In genomic region chr8:3671980-3672491, GRCm38 (mm10) we compare ENCODE assay signal across 8 mouse cellular contexts. TPM values are rescaled to one million over a fixed set of nuclear protein-coding genes. Genes with fewer than 3 reads are reported as not detected.
DNase-seq lines count a peak whose midpoint lies in the region; ATAC-seq and TF ChIP-seq lines count a peak whose summit lies in the region.

TSS of gene Fcor (minus strand) at chr8:3672362.

- WGBS in forebrain, embryonic 14.5 days = under 1% methylated on average over 23 of the region's 23 CpGs

- DNase-seq in forebrain, embryonic 14.5 days (ENCODE audit: low spot score) = peak; percentile 87
- DNase-seq in heart, postnatal 14 days = peak; percentile 78 to 88
- peak; percentile 93 for DNase-seq in layer of hippocampus, adult 11-12 months (ENCODE audit: low spot score)
- DNase-seq in lung, adult 18-20 months = peak; percentile 82 to 83
- DNase-seq in thymus, adult 18-20 months = peak; percentile 73 to 75

- TF ChIP-seq EP300 in ES-Bruce4 (IDR thresholded peaks at IDR 0.05; ENCODE audit: insufficient read depth, low read depth, low read length) = 0 out of 2 replicates have a peak, but pooled peaks have one; percentile 51

- H3K4me1 ChIP-seq in ES-Bruce4 (ENCODE audit: control insufficient read depth, insufficient read depth, low read length) = no peaks in the 10 kb centered on the region
- H3K4me1 ChIP-seq in forebrain, embryonic 14.5 days (ENCODE audit: control insufficient read depth, insufficient read depth, low read length) = no peaks in the 10 kb centered on the region

- peak within 1 kb of the TSS; percentile 67 for H3K27ac ChIP-seq in ES-Bruce4 (ENCODE audit: insufficient read depth, low read length)
- peak within 1 kb of the TSS; percentile 70 for H3K27ac ChIP-seq in forebrain, embryonic 14.5 days (ENCODE audit: low read depth, low read length)

- ATAC-seq in cerebellum, adult (ENCODE audit: insufficient number of reproducible peaks, low FRiP score, low TSS enrichment) = peak; percentile 75
- ATAC-seq in forebrain, embryonic 14.5 days = peak; percentile 84
- peak; percentile 72 for ATAC-seq in neutrophil, adult 5-6 weeks (ENCODE audit: extremely low read depth, insufficient number of reproducible peaks, low FRiP score, poor library complexity, severe bottlenecking)

- H3K27me3 ChIP-seq in ES-Bruce4 (ENCODE audit: control insufficient read depth, insufficient read depth, low read length, poor library complexity, severe bottlenecking) = no peaks in the 10 kb centered on the region
- no peaks in the 10 kb centered on the region for H3K27me3 ChIP-seq in forebrain, embryonic 14.5 days (replicated peaks; ENCODE audit: control insufficient read depth, insufficient read depth, low read length)

- intact Hi-C loops in heart, postnatal 14 days (cut with DNase I) = loop anchor here (1.0 to 10.0 kb wide), 3 partner anchors 113 to 317 kb away; partner anchors contain the start of genes A430078G23Rik and Pex11g

- no peaks in the 10 kb centered on the region for H3K36me3 ChIP-seq in ES-Bruce4 (ENCODE audit: control insufficient read depth, insufficient read depth, low read length, poor library complexity, severe bottlenecking)
- no peaks in the 10 kb centered on the region for H3K36me3 ChIP-seq in forebrain, embryonic 14.5 days (ENCODE audit: control insufficient read depth, insufficient read depth, low read length)

- peak; percentile 32 for TF ChIP-seq POLR2A in ES-Bruce4 (IDR thresholded peaks at IDR 0.05; ENCODE audit: insufficient read depth, low read length)

- peak within 1 kb of the TSS; percentile 65 for H3K4me2 ChIP-seq in forebrain, embryonic 14.5 days (ENCODE audit: low read length)

- peak within 1 kb of the TSS; percentile 92 for H3K4me3 ChIP-seq in ES-Bruce4 (ENCODE audit: low read depth, low read length)
- H3K4me3 ChIP-seq in forebrain, embryonic 14.5 days (ENCODE audit: low read depth, low read length) = peak within 1 kb of the TSS; percentile 47

- no peaks in the 10 kb centered on the region for H3K9me3 ChIP-seq in ES-Bruce4 (replicated peaks; ENCODE audit: control insufficient read depth, insufficient read depth, low read length, poor library complexity, severe bottlenecking)
- H3K9me3 ChIP-seq in forebrain, embryonic 14.5 days (replicated peaks; ENCODE audit: control insufficient read depth, low read length) = no peaks in the 10 kb centered on the region

- peak within 1 kb of the TSS; percentile 52 for H3K9ac ChIP-seq in ES-Bruce4 (ENCODE audit: low read depth, poor library complexity, severe bottlenecking)
- peak within 1 kb of the TSS; percentile 70 for H3K9ac ChIP-seq in forebrain, embryonic 14.5 days (ENCODE audit: low read length)

- peak; percentile 97 for TF ChIP-seq CTCF in ES-Bruce4 (IDR thresholded peaks at IDR 0.05; ENCODE audit: low read depth, low read length)

RNA-seq across cellular contexts. Expression of gene Fcor, which starts in this region (rescaled TPM):
- polyA plus RNA-seq in ES-Bruce4 (2011; ENCODE audit: insufficient read depth, insufficient read length, low read depth, missing spikeins) = 8.4 and 11.9 TPM in 2 replicates
- polyA plus RNA-seq in forebrain, embryonic 14.5 days (2014; fragmentation: Nextera tagmentation; extraction: Ambion mirVana) = 13.1 and 13.2 TPM in 2 replicates
- 1 to 10 TPM in 1 of 2 experiments, under 1 TPM in 1; 0.90 to 1.5 TPM for total RNA-seq in heart, postnatal 14 days (2021)
- total RNA-seq in neutrophil, adult 5-6 weeks (2017) = not detected in 2 replicates

Comparison
In these comparisons a context has a peak if more than half of its experiments do, and no peak if none do; other contexts are left out.
1. Peak in every context shown above with its lines: DNase-seq, ATAC-seq, H3K4me3 ChIP-seq and H3K27ac ChIP-seq.
2. Peak in ATAC-seq in neutrophil, adult 5-6 weeks; RNA of the gene not detected or under 1 TPM.